Mouse (Mus musculus): Measurements from ENCODE around the gene Sec14l3.

DNA sequence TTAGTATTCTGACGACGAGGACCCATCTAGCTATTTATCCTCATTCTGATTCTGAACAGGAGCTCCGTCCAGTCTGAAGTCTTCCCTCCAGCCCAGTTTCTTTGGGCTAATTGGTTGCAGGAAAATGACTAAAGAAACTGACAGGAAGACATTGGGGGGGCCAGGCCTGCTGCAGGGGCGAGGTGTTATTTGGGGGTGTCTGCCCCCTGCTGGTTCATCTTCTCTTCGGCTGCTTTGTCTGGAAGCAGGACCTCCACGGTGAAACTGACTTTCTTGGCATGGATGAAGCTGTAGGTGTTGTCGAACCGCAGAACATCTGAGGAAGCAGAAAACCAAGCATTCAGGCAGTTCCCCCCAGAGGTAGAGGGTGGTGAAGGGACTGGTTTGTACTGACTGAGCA lies 33.5 kb downstream of the Sec14l3 start:
- TF ChIP-seq CTCF (IDR thresholded peaks at IDR 0.05; ENCODE audit: control insufficient read depth, insufficient read depth, insufficient replicate concordance, low read depth, low read length), result no peak
- TF ChIP-seq POLR2A (IDR thresholded peaks at IDR 0.05; ENCODE audit: control insufficient read depth, low read depth, low read length), result no peak

All from testis, adult 2 months (tissue).